Mouse (Mus musculus) left cerebral cortex, postnatal 25 days (tissue): ENCODE data around the gene Dagla. TPM values are rescaled to one million over a fixed set of nuclear protein-coding genes. Genes with fewer than 3 reads are reported as not detected.
A peak's percentile ranks its signal among the peaks of the same experiment; 100 is the strongest.

Experiments
- DNase-seq, 2 experiments: peaks; one replicate each; pipeline ENCODE4 v3.0.0; 2022; ENCODE audit warnings: low spot score in 2 of 2, mixed read lengths in 1 of 2
- intact Hi-C: fragments of 180-260 bp; cut with DNase I; formaldehyde crosslinking; loops from one replicate; pipeline ENCODE4 v1.15.1; 2025
- total RNA-seq, 2 experiments: library from RNA; stranded (reverse); gene quantifications; 2 replicates each; pipeline ENCODE4 v1.2.3; 2021

Dagla gene
- total RNA-seq, 2 experiments from 2014 or later, result 90.4 to 91.2 TPM

- intact Hi-C loops, result no loop called here
- no peak for DNase-seq
These were observed 7.4 kb upstream of the Dagla start for GRCm38 (mm10) chr19:10312072-10312471.

- no peak for DNase-seq
- intact Hi-C loops, result no loop called here
These were observed 4.3 kb upstream of the Dagla start for GRCm38 (mm10) chr19:10308990-10309389.

DNA sequence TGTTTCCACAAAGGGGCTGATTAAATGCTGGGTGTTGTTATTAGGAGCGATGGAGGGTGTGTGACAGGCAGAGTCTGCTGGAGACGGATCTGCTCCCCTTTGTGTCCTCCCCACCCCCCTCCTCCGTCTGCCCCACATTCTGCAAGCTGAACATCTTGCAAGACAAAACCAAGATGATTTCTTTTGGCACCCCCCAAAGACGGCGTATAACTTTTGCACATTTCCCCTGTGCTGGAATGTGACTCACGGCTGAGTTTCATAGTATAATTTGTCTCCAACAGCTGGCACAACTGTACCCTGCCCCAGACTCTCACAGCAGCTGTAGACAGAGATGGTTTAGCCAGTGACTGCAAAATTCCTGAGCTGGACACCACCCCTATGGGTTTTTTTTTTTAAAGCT lies 3.3 kb upstream of the Dagla start:
- peak in 1 of 2 experiments; percentile 69 for DNase-seq
- intact Hi-C loops, result no loop called here

- intact Hi-C loops, result no loop called here
- DNase-seq, result peak in 1 of 2 experiments; percentile 18
These were observed 2.7 kb upstream of the Dagla start for GRCm38 (mm10) chr19:10307351-10307750.

DNA sequence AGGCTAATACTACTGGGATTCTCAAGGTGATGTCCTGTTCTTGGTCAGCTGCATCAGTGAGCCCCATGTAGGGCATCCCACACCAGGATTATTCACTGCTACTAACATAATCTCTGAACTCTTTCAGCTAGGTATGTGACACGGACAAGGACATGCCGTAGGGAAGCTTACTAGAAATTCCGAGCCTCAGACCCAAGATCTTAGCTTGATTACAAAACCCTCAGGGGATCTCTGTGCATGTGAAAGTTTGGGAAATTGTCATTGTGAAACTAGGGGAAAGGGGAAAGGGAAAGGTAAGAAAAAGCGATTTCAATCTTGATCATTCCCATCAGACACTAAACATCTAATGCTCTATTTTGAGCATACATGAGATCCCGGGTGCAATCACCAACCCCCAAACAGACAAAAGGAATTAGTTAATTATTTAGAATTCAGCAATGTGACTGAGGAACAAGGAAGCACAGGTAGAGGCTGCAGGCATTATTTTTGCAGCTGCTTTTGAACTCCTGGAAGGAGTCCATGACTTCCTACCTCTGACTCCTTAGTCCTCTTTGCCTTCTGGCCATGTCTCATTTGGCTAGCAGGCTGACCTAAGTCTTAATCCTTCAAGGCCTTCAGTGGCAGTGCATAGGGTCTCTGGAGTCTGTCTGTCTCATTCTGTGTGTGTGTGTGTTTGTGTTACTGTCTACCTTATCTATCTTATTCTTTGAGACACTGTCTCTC lies 2.0 kb upstream of the Dagla start:
- DNase-seq, result no peak
- intact Hi-C loops, result no loop called here

DNA sequence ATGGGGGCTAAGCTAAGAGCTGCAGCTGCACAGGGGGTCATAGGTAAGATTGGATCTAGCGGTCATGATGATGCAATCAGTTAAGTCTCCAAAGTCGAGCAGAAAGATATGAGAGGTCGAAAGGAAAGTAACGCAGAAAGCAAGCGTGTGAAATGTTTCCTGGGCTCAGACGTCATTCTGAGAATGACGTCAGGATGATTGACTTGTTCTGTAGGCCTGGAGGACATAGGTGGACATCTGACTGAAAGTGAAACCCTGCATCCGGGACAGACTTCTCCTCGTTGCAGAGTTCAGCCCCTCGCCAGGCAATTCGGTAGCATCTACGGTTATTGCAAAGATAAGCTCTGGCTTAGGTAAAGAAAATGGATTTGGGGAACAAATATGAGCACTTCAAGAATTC lies 963 bp upstream of the Dagla start:
- peak in 1 of 2 experiments; percentile 26 for DNase-seq
- intact Hi-C loops, result loop anchor here (1.0 to 2.0 kb wide), 2 partner anchors 39 to 47 kb away; no protein-coding TSS in a partner anchor

- intact Hi-C loops, result loop anchor here (2.0 kb wide), 1 partner anchor 46 kb away; no protein-coding TSS in a partner anchor
- DNase-seq, result peak in 1 of 2 experiments; percentile 26
These were observed 282 bp downstream of the Dagla start for GRCm38 (mm10) chr19:10304395-10304794.

GRCm38 (mm10) chr19:10302852-10303251 lies 1.8 kb downstream of the Dagla start:
- intact Hi-C loops, result no loop called here
- DNase-seq, result peak in 1 of 2 experiments; percentile 42

DNA sequence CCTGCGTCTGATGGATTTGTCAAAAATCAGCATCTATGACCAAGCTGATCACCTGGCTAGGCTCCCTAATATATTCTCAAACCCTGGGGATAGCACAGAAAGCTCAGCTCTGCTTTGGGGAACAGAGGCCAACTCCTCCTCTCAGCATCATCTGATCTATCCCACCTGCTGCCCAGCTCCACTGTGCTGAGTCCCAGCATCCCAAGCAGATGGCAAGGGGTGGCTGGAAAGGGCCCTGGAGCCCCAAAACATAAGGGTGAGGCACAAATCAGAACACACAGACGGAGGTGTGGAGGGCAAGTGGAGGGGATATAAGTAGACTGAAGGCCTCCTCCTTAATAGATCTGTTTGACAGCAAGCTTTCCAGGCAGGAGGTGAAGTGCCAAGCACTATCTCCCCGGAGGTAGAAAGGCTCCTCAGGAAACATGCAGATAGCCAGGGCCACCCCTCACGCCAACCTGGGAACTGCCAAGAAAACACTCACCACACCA lies 2.8 kb downstream of the Dagla start:
- no peak for DNase-seq
- intact Hi-C loops, result no loop called here

GRCm38 (mm10) chr19:10301263-10301662 lies 3.4 kb downstream of the Dagla start:
- DNase-seq, result no peak
- intact Hi-C loops, result no loop called here

DNA sequence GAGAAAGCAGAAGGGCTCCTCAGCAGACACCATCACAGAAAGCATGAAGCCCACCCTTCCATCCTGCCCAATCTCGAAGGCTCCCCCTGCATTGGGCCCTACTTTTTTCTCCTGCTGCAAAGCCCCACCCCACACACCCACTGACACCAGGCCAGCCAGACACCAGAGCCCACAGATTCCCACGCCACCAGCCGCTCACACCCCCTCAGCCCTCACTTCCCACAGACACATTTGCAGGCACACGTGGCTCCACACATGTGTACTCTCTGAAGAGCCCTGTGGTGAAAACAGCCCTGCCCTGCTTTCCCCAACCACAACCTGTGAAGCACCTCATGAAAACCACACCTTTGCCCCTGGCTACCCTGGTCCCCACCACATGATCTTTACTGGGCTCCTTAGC lies 3.9 kb downstream of the Dagla start:
- peak in 1 of 2 experiments; percentile 58 for DNase-seq
- intact Hi-C loops, result no loop called here

DNA sequence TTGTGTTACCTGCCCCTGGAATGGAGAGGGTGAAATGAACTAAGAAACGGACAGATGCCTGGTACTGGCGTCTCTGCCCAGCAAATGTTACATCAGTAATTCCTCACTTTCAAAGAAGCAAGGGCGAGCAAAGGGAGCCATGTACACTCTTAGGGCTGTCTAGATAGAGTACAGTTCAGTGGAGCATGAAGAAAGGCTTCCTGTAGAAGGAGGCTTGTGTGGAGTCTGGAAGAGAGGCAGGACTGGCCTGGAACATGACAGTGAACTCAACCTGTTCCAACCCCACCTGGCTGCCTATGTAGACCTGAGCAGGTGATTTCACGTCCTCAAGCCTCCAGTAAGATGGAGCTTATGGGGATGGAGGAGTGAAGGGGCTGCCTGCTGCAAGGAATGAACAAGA lies 6.4 kb downstream of the Dagla start:
- intact Hi-C loops, result no loop called here
- DNase-seq, result peak in 1 of 2 experiments; percentile 1

DNA sequence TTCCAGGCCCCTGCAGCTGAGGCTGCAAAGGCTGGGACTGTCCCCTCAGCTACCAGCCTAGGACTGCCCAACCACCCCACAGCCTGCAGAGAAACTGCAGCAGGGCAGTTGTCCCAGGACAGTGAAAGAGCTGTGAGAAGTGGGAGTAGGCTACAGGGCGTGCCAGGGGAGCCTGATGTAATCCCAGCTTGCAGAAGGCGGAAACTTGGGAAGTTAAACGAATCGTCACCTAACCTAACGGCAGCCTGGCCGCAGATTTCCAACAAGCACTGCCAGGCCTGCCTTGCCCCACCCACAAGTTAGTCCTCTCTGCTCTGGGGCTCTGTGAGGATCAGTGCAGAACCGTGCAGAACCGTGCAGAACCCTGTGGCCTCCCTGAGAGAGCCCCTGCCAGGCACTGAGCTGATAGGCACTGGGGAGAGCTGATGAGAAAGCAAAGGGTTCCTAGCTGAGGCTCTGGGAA lies 7.6 kb downstream of the Dagla start:
- intact Hi-C loops, result no loop called here
- DNase-seq, result peak in 1 of 2 experiments; percentile 43

DNA sequence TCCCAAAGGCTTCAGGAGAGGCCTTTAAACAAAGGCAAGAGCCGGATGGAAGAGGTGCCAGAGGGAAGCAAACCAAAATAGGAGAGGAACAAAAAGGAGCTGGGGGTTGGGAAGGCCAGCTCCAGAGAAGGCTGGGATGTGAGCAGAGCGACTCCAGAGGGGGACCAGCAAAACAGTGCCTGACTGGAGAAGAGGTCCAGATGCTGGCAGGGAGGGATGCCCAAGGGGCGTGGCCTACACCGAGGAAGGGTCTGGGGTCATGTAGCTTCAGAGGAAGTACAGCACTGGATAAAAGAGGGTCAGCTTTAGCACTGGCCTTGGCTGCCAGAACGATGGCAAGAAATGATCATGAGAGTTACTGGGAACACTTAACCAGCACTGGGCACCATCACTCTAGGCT lies 8.4 kb downstream of the Dagla start:
- intact Hi-C loops, result no loop called here
- peak in 1 of 2 experiments; percentile 50 for DNase-seq

DNA sequence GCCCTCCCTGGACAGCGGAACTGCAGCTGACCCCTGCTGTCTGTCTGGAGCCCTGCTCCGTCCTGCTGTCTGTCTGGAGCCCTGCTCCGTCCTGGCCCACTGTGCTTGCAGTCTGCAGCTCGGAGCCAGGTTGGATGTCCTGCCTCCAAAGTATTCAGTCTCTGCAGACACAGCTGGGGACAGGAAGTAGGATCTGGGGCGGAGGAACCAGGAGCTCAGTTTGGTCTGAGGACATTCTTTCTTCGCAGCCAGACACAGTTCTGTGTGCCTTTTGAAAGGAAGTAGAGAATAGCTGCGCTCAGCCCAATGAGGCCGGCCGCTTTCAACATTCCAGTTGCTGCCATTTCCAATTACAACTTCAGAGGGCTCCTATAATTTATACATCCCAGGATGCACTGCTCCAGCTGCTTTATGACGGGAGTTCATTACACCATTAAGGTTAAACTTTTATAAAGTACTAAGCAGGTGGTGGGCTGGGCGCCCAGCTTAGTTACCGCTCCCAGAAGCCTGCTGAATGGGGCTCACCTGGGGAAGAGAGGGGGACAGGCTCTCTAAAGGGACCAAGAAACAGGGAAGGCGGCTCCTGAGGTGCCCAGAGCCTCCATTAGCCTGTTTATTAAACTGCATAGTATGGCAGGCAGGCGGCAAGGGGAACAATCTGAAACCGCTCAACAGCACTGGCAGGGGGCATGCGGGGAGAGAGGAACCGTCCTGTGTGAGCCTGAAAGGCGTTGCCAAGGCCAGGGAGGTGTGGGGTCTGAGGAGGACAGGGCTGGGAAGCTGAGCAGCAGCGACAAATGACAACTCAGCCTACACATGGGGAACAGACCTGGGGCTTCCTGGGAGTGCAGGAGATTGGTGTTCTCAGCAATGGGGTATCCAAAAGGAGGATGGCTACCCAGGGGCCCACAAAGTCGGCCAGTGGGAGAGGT lies 9.8 kb downstream of the Dagla start:
- peak in 1 of 2 experiments; percentile 74 for DNase-seq
- intact Hi-C loops, result no loop called here

- no peak for DNase-seq
These were observed 10.7 kb downstream of the Dagla start for GRCm38 (mm10) chr19:10293987-10294386.

GRCm38 (mm10) chr19:10291896-10292490 lies 12.7 kb downstream of the Dagla start:
- no peak for DNase-seq
- intact Hi-C loops, result loop anchor here (2.0 kb wide), 1 partner anchor 19 kb away; no protein-coding TSS in a partner anchor

More at GRCm38 (mm10) chr19:10293987-10294386, 10.7 kb downstream of the Dagla start:
- intact Hi-C loops, result no loop called here

- peak in 1 of 2 experiments; percentile 84 for DNase-seq
- intact Hi-C loops, result loop anchor here (2.0 kb wide), 1 partner anchor 18 kb away; no protein-coding TSS in a partner anchor
These were observed 14.3 kb downstream of the Dagla start for GRCm38 (mm10) chr19:10290153-10290945.
